Mouse (Mus musculus): ENCODE data around the gene Luc7l3. TPM values are rescaled to one million over a fixed set of nuclear protein-coding genes. Genes with fewer than 3 reads are reported as not detected.

Luc7l3 gene
- polyA plus RNA-seq, 1 experiment from 2014 or later, result 127 TPM

DNA sequence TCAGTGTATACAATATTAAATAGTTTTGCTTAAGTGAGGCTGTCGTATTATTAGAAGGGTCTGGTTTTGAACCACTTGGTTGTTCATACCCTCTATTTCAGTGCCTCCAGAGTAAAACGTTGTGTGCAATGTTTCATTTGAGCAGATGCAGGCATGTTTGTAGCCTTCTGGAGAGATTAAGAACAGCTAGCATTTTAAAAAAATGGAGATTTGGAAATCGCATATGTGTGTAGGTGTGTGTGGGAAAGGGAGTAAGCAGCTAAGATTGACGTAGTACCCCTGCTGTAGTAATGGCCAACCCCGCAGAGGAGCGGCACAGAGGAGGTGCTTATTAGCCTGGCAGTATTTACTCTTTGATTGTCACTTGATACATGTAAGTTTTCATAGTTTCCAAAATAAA lies 10.9 kb upstream of the Luc7l3 start:
- H3K27me3 ChIP-seq, result no peaks in the 10 kb centered on the region
- H3K36me3 ChIP-seq, result peaks cover 29% of the 10 kb centered on the region
- H3K4me3 ChIP-seq (replicated peaks), result no peak overlapping the region
- peaks cover 21% of the 10 kb centered on the region for H3K4me1 ChIP-seq
- ATAC-seq (replicated peaks; ENCODE audit: low FRiP score), result no peak
- H3K27ac ChIP-seq, result no peak overlapping the region
- H3K9me3 ChIP-seq (replicated peaks), result no peaks in the 10 kb centered on the region
- 87% methylated on average over 6 of the region's 6 CpGs for WGBS
- H3K4me2 ChIP-seq, result no peak overlapping the region
- no peak overlapping the region for H3K9ac ChIP-seq

- no peak overlapping the region for H3K9ac ChIP-seq
- no peaks in the 10 kb centered on the region for H3K9me3 ChIP-seq (replicated peaks)
- 92% methylated on average over 3 of the region's 3 CpGs for WGBS
- H3K27ac ChIP-seq, result no peak overlapping the region
- ATAC-seq (replicated peaks; ENCODE audit: low FRiP score), result no peak
- H3K36me3 ChIP-seq, result peaks cover 9% of the 10 kb centered on the region
- no peak overlapping the region for H3K4me3 ChIP-seq (replicated peaks)
- H3K4me1 ChIP-seq, result peaks cover 28% of the 10 kb centered on the region
- no peak overlapping the region for H3K4me2 ChIP-seq
- no peaks in the 10 kb centered on the region for H3K27me3 ChIP-seq
These were observed 8.4 kb upstream of the Luc7l3 start for GRCm38 (mm10) chr11:94330211-94330610.

- Histone ChIP-seq H3K4me3 (replicated peaks) (no peak overlapping the region), H3K36me3 (peaks cover 3% of the 10 kb centered on the region), H3K27ac (0 out of 2 replicates have a peak overlapping the region, but pooled peaks have one; percentile 98), H3K4me1 (peaks cover 28% of the 10 kb centered on the region), H3K4me2 (peak overlapping the region; percentile 73; the same call in 1 of the 2 replicates), H3K9me3 (replicated peaks) (no peaks in the 10 kb centered on the region), H3K27me3 (no peaks in the 10 kb centered on the region), H3K9ac (no peak overlapping the region)
- 59% methylated on average over 4 of the region's 4 CpGs for WGBS
- no peak for ATAC-seq (replicated peaks; ENCODE audit: low FRiP score)
These were observed 7.6 kb upstream of the Luc7l3 start for GRCm38 (mm10) chr11:94329270-94329891.

DNA sequence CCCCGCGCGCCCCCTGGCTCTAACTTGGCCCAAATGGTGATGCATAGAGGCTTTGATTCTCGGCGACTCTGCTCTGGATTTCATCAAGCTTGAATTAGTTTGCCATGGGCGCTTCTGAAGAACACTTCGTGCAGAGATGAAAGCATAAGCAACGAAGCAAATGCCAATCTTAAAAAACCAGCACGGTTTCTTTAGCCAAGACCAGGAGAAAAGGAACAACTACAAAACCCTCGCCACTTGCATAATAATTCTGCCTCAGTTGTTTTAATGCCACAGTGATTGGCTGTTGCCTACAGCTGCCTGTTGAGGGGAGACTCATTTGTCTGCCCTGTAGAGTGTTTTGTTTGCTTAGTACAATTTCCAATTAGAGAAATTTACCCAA lies 6.8 kb upstream of the Luc7l3 start:
- Histone ChIP-seq H3K9ac (peak overlapping the region; percentile 85), H3K27me3 (no peaks in the 10 kb centered on the region), H3K4me1 (peaks cover 28% of the 10 kb centered on the region), H3K4me3 (replicated peaks) (peak overlapping the region; percentile 79), H3K27ac (peak overlapping the region; percentile 98), H3K9me3 (replicated peaks) (no peaks in the 10 kb centered on the region), H3K36me3 (no peaks in the 10 kb centered on the region), H3K4me2 (peak overlapping the region; percentile 73)
- WGBS, result 1% methylated on average over 10 of the region's 10 CpGs
- no peak for ATAC-seq (replicated peaks; ENCODE audit: low FRiP score)

DNA sequence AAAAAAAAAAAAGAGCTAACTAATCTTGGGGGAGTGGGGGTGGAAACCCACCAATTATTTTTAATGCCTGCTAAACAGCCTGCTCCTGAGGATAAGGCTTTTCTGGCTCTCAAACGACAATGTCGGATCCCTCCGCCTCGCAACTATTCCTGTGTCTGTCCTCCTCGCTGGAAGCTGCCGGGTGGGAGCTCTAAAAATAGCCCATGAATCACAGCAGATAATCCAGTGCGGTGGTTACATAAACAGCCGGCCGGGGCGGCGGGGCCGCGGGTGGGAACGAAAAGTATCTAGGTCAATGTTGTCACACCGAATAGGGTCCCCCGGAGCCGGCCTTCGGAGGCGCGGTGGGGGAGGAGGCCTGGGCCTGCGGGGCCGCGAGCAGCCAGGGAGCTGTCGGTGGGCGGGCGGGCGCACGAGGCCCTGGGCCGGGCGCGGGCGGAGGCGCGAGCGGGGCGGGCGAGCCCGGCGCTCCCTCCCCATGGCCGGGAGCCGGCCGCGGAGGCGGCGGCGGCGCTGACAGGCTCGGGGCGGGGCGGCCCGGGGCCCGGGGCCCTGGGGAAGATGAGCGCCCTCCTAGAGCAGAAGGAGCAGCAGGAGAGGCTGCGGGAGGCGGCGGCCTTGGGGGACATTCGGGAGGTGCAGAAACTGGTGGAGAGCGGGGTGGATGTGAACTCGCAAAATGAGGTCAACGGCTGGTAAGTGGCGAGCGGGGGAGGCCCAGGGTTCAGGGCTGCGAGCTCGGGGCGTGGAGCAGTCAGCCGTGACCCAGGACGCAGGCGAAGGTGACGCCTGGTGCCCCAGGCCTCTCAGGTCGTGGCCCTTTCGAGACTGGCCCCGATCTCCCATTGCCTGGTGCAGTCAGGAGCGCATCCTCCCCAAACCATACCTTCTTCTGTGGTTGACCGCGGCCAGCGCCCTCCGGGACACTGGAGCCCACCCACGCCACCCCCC lies 6.2 kb upstream of the Luc7l3 start, which contains the start of gene Ankrd40:
Ankrd40 (plus strand) TSS at position 309 of the 951 bp plus-strand sequence.
- peak within 1 kb of the TSS; percentile 98 for H3K27ac ChIP-seq
- 1% methylated on average over 73 of the region's 78 CpGs for WGBS
- no peaks in the 10 kb centered on the region for H3K9me3 ChIP-seq (replicated peaks)
- peaks cover 29% of the 10 kb centered on the region for H3K4me1 ChIP-seq
- peak; percentile 89 for ATAC-seq (replicated peaks; ENCODE audit: low FRiP score)
- peak within 1 kb of the TSS; percentile 73 for H3K4me2 ChIP-seq
- H3K9ac ChIP-seq, result peak within 1 kb of the TSS; percentile 85
- H3K36me3 ChIP-seq, result no peaks in the 10 kb centered on the region
- peak within 1 kb of the TSS; percentile 79 for H3K4me3 ChIP-seq (replicated peaks)
- no peaks in the 10 kb centered on the region for H3K27me3 ChIP-seq

GRCm38 (mm10) chr11:94326961-94327411 lies 5.2 kb upstream of the Luc7l3 start:
- Histone ChIP-seq H3K4me3 (replicated peaks) (peak overlapping the region; percentile 79), H3K4me1 (peaks cover 37% of the 10 kb centered on the region), H3K27me3 (no peaks in the 10 kb centered on the region), H3K4me2 (peak overlapping the region; percentile 73), H3K9ac (peak overlapping the region; percentile 85; the same call in 1 of the 2 replicates), H3K36me3 (no peaks in the 10 kb centered on the region), H3K9me3 (replicated peaks) (no peaks in the 10 kb centered on the region), H3K27ac (peak overlapping the region; percentile 98)
- no peak; the same call in 1 of the 2 replicates for ATAC-seq (replicated peaks; ENCODE audit: low FRiP score)
- 5% methylated on average over 10 of the region's 10 CpGs for WGBS

- ATAC-seq (replicated peaks; ENCODE audit: low FRiP score), result no peak
- peaks cover under 1% of the 10 kb centered on the region; the same call in 1 of the 2 replicates for H3K36me3 ChIP-seq
- no peaks in the 10 kb centered on the region for H3K27me3 ChIP-seq
- no peak overlapping the region for H3K9ac ChIP-seq
- 87% methylated on average over 5 of the region's 5 CpGs for WGBS
- no peak overlapping the region for H3K27ac ChIP-seq
- no peak overlapping the region for H3K4me2 ChIP-seq
- H3K4me1 ChIP-seq, result peaks cover 37% of the 10 kb centered on the region
- H3K4me3 ChIP-seq (replicated peaks), result no peak overlapping the region
- no peaks in the 10 kb centered on the region for H3K9me3 ChIP-seq (replicated peaks)
These were observed 2.8 kb upstream of the Luc7l3 start for GRCm38 (mm10) chr11:94324618-94325017.

- Histone ChIP-seq H3K4me1 (peaks cover 32% of the 10 kb centered on the region), H3K9me3 (replicated peaks) (no peaks in the 10 kb centered on the region), H3K4me2 (no peak overlapping the region), H3K27me3 (no peaks in the 10 kb centered on the region), H3K36me3 (peaks cover 11% of the 10 kb centered on the region), H3K9ac (no peak overlapping the region), H3K27ac (no peak overlapping the region), H3K4me3 (replicated peaks) (no peak overlapping the region)
- no peak for ATAC-seq (replicated peaks; ENCODE audit: low FRiP score)
- 79% methylated on average over 5 of the region's 5 CpGs for WGBS
These were observed 1.6 kb upstream of the Luc7l3 start for GRCm38 (mm10) chr11:94323271-94323925.

DNA sequence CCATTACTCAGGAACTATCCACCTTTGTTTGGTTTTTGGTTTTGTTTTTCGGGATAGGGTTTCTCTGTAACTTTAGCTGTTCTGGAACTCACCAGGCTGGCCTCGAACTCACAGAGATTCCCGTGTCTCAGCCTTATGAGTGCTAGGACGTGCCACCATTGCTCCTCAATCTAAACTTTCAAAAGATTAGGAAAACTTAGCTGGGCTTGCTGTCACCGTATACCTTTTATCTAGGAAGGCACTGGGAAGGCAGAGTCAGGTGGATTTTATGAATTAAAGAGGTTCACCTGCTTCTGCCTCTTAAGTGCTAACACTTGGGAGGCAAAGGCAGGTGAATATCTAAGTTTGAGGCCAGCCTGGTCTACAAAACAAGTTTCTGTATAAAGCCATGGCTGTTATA lies 848 bp upstream of the Luc7l3 start:
- WGBS, result 36% methylated on average over 5 of the region's 5 CpGs
- Histone ChIP-seq H3K4me3 (replicated peaks) (peak overlapping the region; percentile 99), H3K4me1 (peaks cover 39% of the 10 kb centered on the region), H3K36me3 (peaks cover 13% of the 10 kb centered on the region), H3K9ac (peak overlapping the region; percentile 99; the same call in 1 of the 2 replicates), H3K4me2 (peak overlapping the region; percentile 69), H3K9me3 (replicated peaks) (no peaks in the 10 kb centered on the region), H3K27ac (peak overlapping the region; percentile 99), H3K27me3 (no peaks in the 10 kb centered on the region)
- ATAC-seq (replicated peaks; ENCODE audit: low FRiP score), result no peak

- H3K9me3 ChIP-seq (replicated peaks), result no peaks in the 10 kb centered on the region
- peaks cover 13% of the 10 kb centered on the region for H3K36me3 ChIP-seq
- ATAC-seq (replicated peaks; ENCODE audit: low FRiP score), result peak; percentile 86
- H3K27me3 ChIP-seq, result no peaks in the 10 kb centered on the region
- H3K4me1 ChIP-seq, result peaks cover 45% of the 10 kb centered on the region
- H3K9ac ChIP-seq, result peak overlapping the region; percentile 99
- H3K27ac ChIP-seq, result peak overlapping the region; percentile 99
- peak overlapping the region; percentile 69 for H3K4me2 ChIP-seq
- H3K4me3 ChIP-seq (replicated peaks), result peak overlapping the region; percentile 99
- under 1% methylated on average over 67 of the region's 67 CpGs for WGBS
These were observed 538 bp downstream of the Luc7l3 start for GRCm38 (mm10) chr11:94320969-94321930.

DNA sequence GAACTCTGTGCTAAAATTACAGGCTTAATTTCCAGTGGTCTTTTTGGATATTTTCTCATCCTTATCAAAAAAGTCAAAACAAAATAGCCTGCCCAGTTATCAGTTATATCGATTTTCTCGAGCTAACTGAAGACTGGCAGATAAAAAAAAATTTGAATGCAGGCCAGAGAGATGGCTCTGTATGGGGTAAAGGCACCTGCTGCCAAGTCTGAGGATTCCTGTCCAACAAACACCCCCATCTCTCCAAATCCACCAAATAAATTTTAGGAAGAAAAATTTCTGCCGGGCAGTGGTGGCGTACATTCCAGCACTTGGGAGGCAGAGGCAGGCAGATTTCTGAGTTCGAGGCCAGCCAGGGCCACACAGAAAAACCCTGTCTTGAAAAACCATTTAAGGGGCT lies 3.7 kb downstream of the Luc7l3 start:
- ATAC-seq (replicated peaks; ENCODE audit: low FRiP score), result no peak
- no peak overlapping the region for H3K4me2 ChIP-seq
- no peak overlapping the region for H3K27ac ChIP-seq
- WGBS, result 89% methylated on average over 5 of the region's 5 CpGs
- H3K9ac ChIP-seq, result no peak overlapping the region
- H3K27me3 ChIP-seq, result no peaks in the 10 kb centered on the region
- peaks cover 68% of the 10 kb centered on the region for H3K4me1 ChIP-seq
- no peak overlapping the region for H3K4me3 ChIP-seq (replicated peaks)
- no peaks in the 10 kb centered on the region for H3K9me3 ChIP-seq (replicated peaks)
- H3K36me3 ChIP-seq, result peaks cover 13% of the 10 kb centered on the region

Measured in kidney, embryonic 15.5 days (tissue).